Comparison of ENCODE assay signal across 26 mouse cellular contexts in the genomic region with DNA sequence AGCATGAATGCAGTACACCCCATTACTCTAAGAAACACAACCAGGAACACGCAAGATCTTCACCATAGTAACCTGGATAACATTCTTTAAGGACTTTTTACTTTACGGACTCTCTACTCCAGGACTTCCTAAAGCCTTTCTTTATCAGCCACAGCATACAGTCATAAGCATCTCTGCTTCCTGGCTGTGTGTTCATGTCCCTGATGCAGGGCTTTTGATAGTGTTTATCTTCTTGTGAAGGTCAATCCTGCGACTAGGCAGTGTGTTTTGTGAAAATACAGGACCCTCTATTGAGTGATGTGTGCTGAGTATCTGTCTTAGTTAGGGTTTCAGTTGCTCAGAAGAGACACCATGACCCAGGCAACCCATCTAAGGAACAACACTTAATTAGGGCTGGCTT.
DNase-seq lines count a peak whose midpoint lies in the region; ATAC-seq and TF ChIP-seq lines count a peak whose summit lies in the region.
"Had no signal": no experiment of that assay in that cellular context is flagged by ENCODE, and none has a peak within 500 bp of the region (broad histone marks: within the 10 kb centered on the region; RNA-seq: fewer than 3 reads in every experiment).

No protein-coding gene starts in this region.

- TF ChIP-seq EP300 in MEL (IDR thresholded peaks at IDR 0.05; ENCODE audit: low read depth in 1 of 2, low read length in 2 of 2), result peak; percentile 88 to 89

- H3K27ac ChIP-seq in liver, embryonic 13.5 days, result no peak overlapping the region
- H3K27ac ChIP-seq in MEL (ENCODE audit: control insufficient read depth, low read depth, low read length), result peak overlapping the region; percentile 95
- H3K27ac ChIP-seq: embryonic facial prominence, embryonic 10.5 days; embryonic facial prominence, embryonic 13.5 days; forebrain, embryonic 12.5 days; forebrain, embryonic 15.5 days; heart, adult 2 months; hindbrain, embryonic 12.5 days; hindbrain, embryonic 15.5 days; intestine, embryonic 15.5 days had no signal

- no peaks in the 10 kb centered on the region for H3K79me2 ChIP-seq in MEL (ENCODE audit: control insufficient read depth, insufficient read depth, low read length, poor library complexity)

- no peaks in the 10 kb centered on the region for H3K36me3 ChIP-seq in liver, embryonic 13.5 days
- peaks cover 0 to 21% of the 10 kb centered on the region in 2 experiments; a peak in 2 of 4 replicates for H3K36me3 ChIP-seq in MEL (ENCODE audit: control insufficient read depth in 1 of 2, insufficient read depth in 2 of 2, low read length in 2 of 2)
- H3K36me3 ChIP-seq: forebrain, embryonic 12.5 days; forebrain, embryonic 15.5 days; hindbrain, embryonic 15.5 days; intestine, embryonic 15.5 days had no signal

- WGBS in liver, embryonic 13.5 days (ENCODE audit: insufficient replicate concordance), result 28% methylated on average over 3 of the region's 3 CpGs

- H3K9ac ChIP-seq in liver, embryonic 13.5 days, result no peak overlapping the region
- H3K9ac ChIP-seq in MEL (ENCODE audit: control insufficient read depth, low read depth, low read length, poor library complexity, severe bottlenecking), result no peak overlapping the region
- H3K9ac ChIP-seq: embryonic facial prominence, embryonic 13.5 days; forebrain, embryonic 12.5 days; forebrain, embryonic 15.5 days; hindbrain, embryonic 12.5 days; hindbrain, embryonic 15.5 days; intestine, embryonic 15.5 days had no signal

- H3K9me3 ChIP-seq in liver, embryonic 13.5 days (replicated peaks), result no peaks in the 10 kb centered on the region
- no peaks in the 10 kb centered on the region for H3K9me3 ChIP-seq in MEL (replicated peaks; ENCODE audit: insufficient read depth, low read length)
- H3K9me3 ChIP-seq: embryonic facial prominence, embryonic 10.5 days; embryonic facial prominence, embryonic 13.5 days; forebrain, embryonic 12.5 days; forebrain, embryonic 15.5 days; hindbrain, embryonic 12.5 days; hindbrain, embryonic 15.5 days; intestine, embryonic 15.5 days had no signal

- TF ChIP-seq POLR2A in MEL (IDR thresholded peaks at IDR 0.05; ENCODE audit: control insufficient read depth in 1 of 2, insufficient read depth in 1 of 2, low read depth in 1 of 2, low read length in 2 of 2, poor library complexity in 1 of 2), result no peak

- no peak for TF ChIP-seq CTCF in MEL (IDR thresholded peaks at IDR 0.05 in 2 of 3, conservative IDR thresholded peaks at IDR 0.05 in 1 of 3; ENCODE audit: control insufficient read depth in 1 of 3, insufficient read depth in 1 of 3, low read depth in 2 of 3, low read length in 3 of 3, poor library complexity in 1 of 3, severe bottlenecking in 1 of 3)

- H3K4me3 ChIP-seq in liver, embryonic 13.5 days (replicated peaks), result no peak overlapping the region
- no peak overlapping the region for H3K4me3 ChIP-seq in MEL (ENCODE audit: control insufficient read depth in 1 of 2, insufficient read depth in 1 of 2, low read depth in 2 of 2, low read length in 2 of 2)
- H3K4me3 ChIP-seq: embryonic facial prominence, embryonic 10.5 days; embryonic facial prominence, embryonic 13.5 days; erythroblast, embryonic 14.5 days; forebrain, embryonic 12.5 days; forebrain, embryonic 15.5 days; heart, adult 2 months; hindbrain, embryonic 12.5 days; hindbrain, embryonic 15.5 days; intestine, embryonic 15.5 days had no signal

- DNase-seq in liver, embryonic 13.5 days, result no peak
- DNase-seq in liver, result no peak
- peak; percentile 89 for DNase-seq in MEL (ENCODE audit: low read depth, low spot score)
- peak; percentile 36 for DNase-seq in c-Kit-positive CD71-positive TER-119-negative erythroid progenitor cells, embryonic 14.5 days (ENCODE audit: low read depth)
- DNase-seq in cerebellum, adult 9-10 months, result no peak
- DNase-seq in lung, postnatal 14 days, result no peak
- DNase-seq: adrenal gland, adult 2 months; adrenal gland, postnatal 14 days; cerebellum, adult 11-12 months; cerebellum, adult 8-10 months; cerebellum, postnatal 25 days; embryo, embryonic 11 days; gastrocnemius, postnatal 25 days; heart, adult 2 months; kidney, adult 11 months had no signal

- ATAC-seq in liver, embryonic 13.5 days (ENCODE audit: low read depth), result peak; percentile 47
- ATAC-seq in megakaryocyte-erythroid progenitor cell, adult 5-6 weeks (replicated peaks; ENCODE audit: low FRiP score, low TSS enrichment, poor library complexity, severe bottlenecking), result peak; percentile 68; the same call in 1 of the 2 replicates
- ATAC-seq: activated CD4-positive, CD25-positive, alpha-beta regulatory T cell, adult 4 months; forebrain, embryonic 15.5 days; intestine, embryonic 15.5 days had no signal

- no peak overlapping the region for H3K4me2 ChIP-seq in liver, embryonic 13.5 days
- H3K4me2 ChIP-seq: embryonic facial prominence, embryonic 13.5 days; forebrain, embryonic 12.5 days; forebrain, embryonic 15.5 days; heart, embryonic 11.5 days; hindbrain, embryonic 12.5 days; hindbrain, embryonic 15.5 days; intestine, embryonic 15.5 days had no signal

- H3K27me3 ChIP-seq in liver, embryonic 13.5 days, result no peaks in the 10 kb centered on the region
- H3K27me3 ChIP-seq in MEL (ENCODE audit: control insufficient read depth in 1 of 2, insufficient read depth in 2 of 2, low read length in 2 of 2), result no peaks in the 10 kb centered on the region
- H3K27me3 ChIP-seq: embryonic facial prominence, embryonic 13.5 days; forebrain, embryonic 12.5 days; forebrain, embryonic 15.5 days; hindbrain, embryonic 12.5 days; hindbrain, embryonic 15.5 days; intestine, embryonic 15.5 days had no signal

- no peak for TF ChIP-seq RAD21 in MEL (IDR thresholded peaks at IDR 0.05; ENCODE audit: low read depth, low read length)

- H3K4me1 ChIP-seq in liver, embryonic 13.5 days (replicated peaks), result 0 out of 2 replicates have a peak, but pooled peaks cover 4% of the 10 kb centered on the region
- H3K4me1 ChIP-seq in MEL (ENCODE audit: control insufficient read depth in 1 of 2, insufficient read depth in 2 of 2, low read length in 2 of 2), result peaks cover 8 to 17% of the 10 kb centered on the region in 2 experiments
- H3K4me1 ChIP-seq: embryonic facial prominence, embryonic 10.5 days; embryonic facial prominence, embryonic 13.5 days; forebrain, embryonic 12.5 days; forebrain, embryonic 15.5 days; hindbrain, embryonic 12.5 days; hindbrain, embryonic 15.5 days; intestine, embryonic 15.5 days had no signal

TF ChIP-seq in MEL, 35 proteins besides CTCF, POLR2A, EP300 and RAD21:
- peak; percentile 51 for TF ChIP-seq SIN3A (IDR thresholded peaks at IDR 0.05; ENCODE audit: low read length)
- TF ChIP-seq MYC (IDR thresholded peaks at IDR 0.05; ENCODE audit: low read depth, low read length), result 0 out of 2 replicates have a peak, but pooled peaks have one; percentile 31
- TF ChIP-seq ZKSCAN1 (IDR thresholded peaks at IDR 0.05; ENCODE audit: low read depth, low read length), result no peak
- TF ChIP-seq ZNF384 (IDR thresholded peaks at IDR 0.05; ENCODE audit: low read depth, low read length), result no peak
- TF ChIP-seq POLR2AphosphoS5 (IDR thresholded peaks at IDR 0.05; ENCODE audit: borderline replicate concordance, low read depth, low read length), result no peak
- peak; percentile 76 for TF ChIP-seq ETS1 (IDR thresholded peaks at IDR 0.05; ENCODE audit: low read depth, low read length)
- TF ChIP-seq RCOR1 (IDR thresholded peaks at IDR 0.05; ENCODE audit: low read depth, low read length), result peak; percentile 73
- TF ChIP-seq JUND (IDR thresholded peaks at IDR 0.05; ENCODE audit: low read depth, low read length), result no peak
- no peak for TF ChIP-seq ELF1 (IDR thresholded peaks at IDR 0.05; ENCODE audit: low read depth, low read length)
- no peak for TF ChIP-seq USF2 (IDR thresholded peaks at IDR 0.05; ENCODE audit: borderline replicate concordance in 1 of 2, insufficient read depth in 1 of 2, low read depth in 1 of 2, low read length in 2 of 2)
- peak; percentile 94 for TF ChIP-seq TCF12 (IDR thresholded peaks at IDR 0.05; ENCODE audit: low read depth, low read length)
- TF ChIP-seq GATA1 (IDR thresholded peaks at IDR 0.05; ENCODE audit: low read depth, low read length), result peak; percentile 95
- TF ChIP-seq HCFC1 (IDR thresholded peaks at IDR 0.05; ENCODE audit: low read depth, low read length), result 0 out of 2 replicates have a peak, but pooled peaks have one; percentile 16
- TF ChIP-seq CHD1 (IDR thresholded peaks at IDR 0.05; ENCODE audit: low read depth, low read length), result no peak
- TF ChIP-seq ZMIZ1 (IDR thresholded peaks at IDR 0.05; ENCODE audit: low read depth, low read length), result no peak
- TF ChIP-seq MXI1 (IDR thresholded peaks at IDR 0.05; ENCODE audit: low read depth, low read length), result peak; percentile 46; the same call in 1 of the 2 replicates
- TF ChIP-seq NELFE (IDR thresholded peaks at IDR 0.05; ENCODE audit: low read depth, low read length), result no peak
- TF ChIP-seq POLR2AphosphoS2 (IDR thresholded peaks at IDR 0.05; ENCODE audit: low read length), result no peak
- no peak for TF ChIP-seq E2F4 (IDR thresholded peaks at IDR 0.05; ENCODE audit: borderline replicate concordance, low read depth, low read length)
- no peak for TF ChIP-seq USF1 (IDR thresholded peaks at IDR 0.05; ENCODE audit: low read depth, low read length)
- peak; percentile 83 for TF ChIP-seq TAL1 (IDR thresholded peaks at IDR 0.05; ENCODE audit: low read length)
- no peak for TF ChIP-seq MAZ (IDR thresholded peaks at IDR 0.05; ENCODE audit: low read depth, low read length)

Comparison
In these comparisons a context has a peak if more than half of its experiments do, and no peak if none do; other contexts are left out.
1. DNase-seq: peak in MEL (single experiment) and c-Kit-positive CD71-positive TER-119-negative erythroid progenitor cells, embryonic 14.5 days (single experiment); none in liver, embryonic 13.5 days (single experiment), liver (single experiment), cerebellum, adult 9-10 months (single experiment) and lung, postnatal 14 days (single experiment).